Mouse (Mus musculus): Measurements from ENCODE around the gene Tnp1.

Gene Tnp1

DNA sequence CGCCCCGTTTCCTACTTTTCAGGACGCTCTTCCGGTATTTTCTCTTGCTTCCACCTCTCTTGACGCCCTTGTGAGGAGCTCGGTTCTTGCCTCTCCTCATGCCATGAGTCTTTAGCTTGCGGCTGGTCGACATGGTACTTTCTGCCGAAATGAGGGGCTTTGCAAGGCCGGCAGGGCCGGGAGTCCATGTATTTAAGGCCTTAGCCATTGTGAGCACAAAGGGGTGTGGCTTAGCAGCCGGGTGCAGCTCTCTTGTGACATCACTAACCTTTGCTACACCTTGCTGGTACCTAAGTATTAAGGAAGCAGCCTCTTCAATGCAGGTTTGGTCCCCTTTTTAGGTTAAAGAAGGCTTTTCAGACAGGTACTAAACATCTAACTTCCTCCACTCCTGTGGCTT lies at the start of gene Tnp1:
Tnp1 (minus strand) TSS at position 179 of the 400 bp plus-strand sequence.
- no peak for DNase-seq

GRCm38 (mm10) chr1:73064336-73064735 lies 48.6 kb upstream of the Tnp1 start:
- no peak for DNase-seq

- DNase-seq: peak; percentile 7
These were observed 46.0 kb upstream of the Tnp1 start for GRCm38 (mm10) chr1:73061491-73062233.

DNA sequence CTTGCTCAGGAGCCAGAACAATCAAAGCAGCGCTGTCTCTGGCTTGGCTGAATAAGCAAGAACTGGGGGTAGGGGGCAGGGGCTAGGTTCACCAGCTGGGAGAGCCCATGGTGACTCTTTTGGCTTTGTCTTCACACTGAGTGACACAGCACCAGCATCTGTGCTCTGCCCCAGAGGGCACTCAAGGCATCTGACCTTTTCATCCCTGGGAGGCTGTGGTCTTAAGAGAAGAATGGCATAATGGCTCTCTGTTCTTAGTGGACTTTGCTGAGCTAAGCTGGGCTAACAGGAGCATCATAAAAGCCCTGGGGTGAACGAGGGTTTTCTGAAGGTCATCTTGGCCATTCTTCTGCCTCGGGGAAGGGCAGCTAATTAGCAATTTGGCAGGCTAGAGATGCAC lies 44.6 kb upstream of the Tnp1 start:
- no peak for DNase-seq

GRCm38 (mm10) chr1:73056266-73057001 lies 40.7 kb upstream of the Tnp1 start:
- no peak for DNase-seq

DNA sequence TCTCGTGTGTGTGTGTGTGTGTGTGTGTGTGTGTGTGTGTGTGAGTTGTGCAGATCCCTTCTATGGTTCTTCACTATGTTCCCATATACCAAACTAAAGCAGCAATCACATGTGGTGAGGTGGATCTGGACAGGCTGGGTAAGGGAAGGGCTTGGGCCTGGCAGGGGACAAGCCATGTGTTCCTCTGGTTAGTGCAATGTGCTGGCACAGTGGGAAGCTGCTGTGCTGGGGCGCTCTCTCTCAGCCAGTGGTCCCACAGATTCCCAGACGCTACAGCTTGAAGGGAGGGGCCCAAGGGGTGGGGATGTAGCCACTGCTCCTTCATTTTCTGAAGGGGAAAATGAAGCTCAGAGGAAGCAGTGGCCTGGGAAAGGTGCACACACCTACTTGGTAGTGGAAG lies 40.1 kb upstream of the Tnp1 start:
- DNase-seq: no peak

DNA sequence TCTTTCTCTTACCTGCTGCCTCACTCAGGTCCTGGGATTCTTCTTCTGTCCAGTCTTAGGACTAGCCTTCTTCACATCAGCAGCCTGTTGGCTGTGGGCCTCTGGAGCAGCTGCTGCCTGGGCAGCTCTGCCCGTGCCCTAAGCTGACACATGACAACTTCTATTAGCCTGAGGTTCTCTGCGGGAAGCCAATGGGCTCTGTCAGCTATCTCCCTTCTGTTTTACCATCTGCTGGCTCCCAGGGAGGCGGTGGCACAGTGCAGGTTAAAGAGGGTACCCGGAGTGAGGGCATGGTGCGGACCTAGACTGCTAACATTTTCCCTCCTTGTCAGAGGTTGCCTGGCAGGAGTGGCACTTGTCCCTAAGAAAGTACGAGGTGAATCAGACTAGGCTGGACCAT lies 39.5 kb upstream of the Tnp1 start:
- no peak for DNase-seq

DNA sequence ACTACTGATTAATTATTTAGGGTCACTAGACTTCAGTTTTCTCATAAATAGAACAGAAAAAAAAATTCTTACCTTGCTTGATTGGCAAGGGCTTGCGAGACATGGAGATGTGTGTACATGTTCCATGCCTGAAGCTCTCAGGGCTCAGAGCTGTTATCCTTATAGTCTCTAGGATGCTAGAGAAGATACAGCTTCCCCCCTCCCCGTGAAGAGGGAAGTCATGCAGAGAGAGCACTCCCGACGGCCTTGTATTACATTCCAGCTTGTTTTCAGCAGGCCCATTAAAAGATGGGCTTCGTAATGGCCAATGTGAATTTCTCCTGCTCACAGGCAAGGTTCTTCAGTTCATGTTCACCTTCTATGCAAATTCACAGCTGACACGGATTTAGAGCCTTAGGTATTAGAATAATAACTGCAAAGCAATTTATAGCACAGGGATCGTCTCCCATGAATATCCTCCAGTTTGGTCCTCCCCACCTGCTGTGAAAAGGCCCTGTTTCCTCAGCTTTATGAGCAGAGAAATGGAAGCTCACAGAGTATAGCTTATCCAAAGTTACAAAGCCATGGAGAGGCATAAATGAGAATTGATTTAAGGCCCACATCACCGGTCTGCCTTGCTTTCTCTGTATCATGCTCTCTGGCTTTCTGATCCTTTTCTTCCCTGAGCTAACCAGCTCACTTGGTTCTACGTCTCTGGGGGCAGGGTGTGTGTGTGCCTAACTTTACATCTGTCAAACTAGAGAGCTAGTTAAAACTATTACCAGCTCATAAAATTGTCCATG lies 38.0 kb upstream of the Tnp1 start:
- DNase-seq: no peak

GRCm38 (mm10) chr1:73046896-73047672 lies 31.4 kb upstream of the Tnp1 start:
- DNase-seq: no peak

- DNase-seq: no peak
These were observed 30.4 kb upstream of the Tnp1 start for GRCm38 (mm10) chr1:73045948-73046685.

GRCm38 (mm10) chr1:73043671-73044070 lies 28.0 kb upstream of the Tnp1 start:
- no peak for DNase-seq

DNA sequence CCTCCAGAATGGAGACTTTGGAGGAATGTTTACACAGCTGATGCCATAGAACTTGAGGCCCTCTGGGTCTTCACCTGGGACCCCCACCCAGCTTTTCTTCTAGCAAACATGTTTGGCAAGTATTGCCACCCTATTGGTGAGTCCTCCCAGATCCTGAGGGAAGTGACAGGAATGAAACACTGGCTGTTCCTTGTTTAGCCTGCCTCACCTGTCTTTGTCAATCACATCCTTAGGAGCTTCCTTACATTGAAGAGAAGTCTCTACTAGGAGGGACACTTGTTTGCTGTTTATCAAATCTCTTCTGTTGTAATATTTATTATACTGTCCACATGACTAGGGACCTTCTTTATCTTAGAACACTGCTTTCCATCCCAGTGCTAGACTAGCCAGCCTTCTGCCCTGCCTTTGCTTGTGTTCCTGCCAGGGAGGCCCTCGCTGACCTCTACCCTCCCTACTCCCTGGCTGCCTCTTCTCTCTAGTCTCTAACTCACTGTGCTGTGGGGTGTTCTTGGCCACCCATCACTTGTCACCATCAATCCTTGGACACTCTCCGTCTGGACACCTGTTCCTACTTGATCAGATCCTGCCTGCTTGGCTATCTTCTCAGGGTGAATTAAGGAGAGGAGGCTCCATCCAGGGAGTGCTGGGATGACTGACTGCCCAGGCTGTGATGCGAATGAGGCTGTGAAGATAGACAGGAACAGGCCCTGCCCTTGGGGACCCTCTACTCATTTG lies 25.1 kb upstream of the Tnp1 start:
- DNase-seq: no peak

- DNase-seq: no peak
These were observed 22.8 kb upstream of the Tnp1 start for GRCm38 (mm10) chr1:73038532-73038931.

- no peak for DNase-seq
These were observed 20.8 kb upstream of the Tnp1 start for GRCm38 (mm10) chr1:73036536-73036935.

DNA sequence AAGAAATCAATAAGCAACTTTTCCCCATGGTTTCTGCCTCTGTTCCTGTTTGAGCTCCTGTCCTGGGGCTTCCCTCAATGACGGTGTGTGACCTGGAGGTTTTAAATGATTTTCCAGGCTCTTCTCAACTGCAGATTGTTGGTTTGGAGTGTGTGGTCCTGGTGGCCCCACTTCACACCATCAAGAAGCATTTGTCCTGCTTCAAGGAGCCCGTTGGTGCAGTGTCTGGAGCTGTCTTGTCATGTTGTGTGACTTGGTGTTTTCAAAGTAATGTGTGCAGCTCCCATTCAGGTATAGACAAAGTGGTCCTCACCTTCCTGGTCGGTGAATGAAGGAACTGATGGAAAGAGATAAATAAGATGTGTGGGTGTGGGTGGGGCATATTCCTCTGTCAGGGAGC lies 20.0 kb upstream of the Tnp1 start:
- no peak for DNase-seq

DNA sequence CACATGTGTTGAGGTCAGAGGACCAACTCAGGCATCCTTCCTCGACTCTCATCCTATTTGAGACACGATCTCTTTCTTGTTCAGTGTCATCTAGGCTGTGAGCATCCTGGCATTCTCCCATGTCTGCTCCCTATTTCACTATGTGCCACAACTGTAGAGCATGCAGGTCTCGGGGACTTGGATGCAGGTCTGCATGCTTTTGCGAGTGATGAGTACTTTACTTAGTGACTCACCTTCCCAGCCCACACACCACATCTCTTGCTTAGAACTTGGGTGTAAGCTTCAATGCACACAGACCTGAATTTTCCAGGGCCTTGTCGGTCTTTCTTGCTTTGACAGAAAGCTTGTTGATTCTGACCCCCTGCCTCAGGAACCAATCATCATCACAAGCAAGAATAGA lies 16.8 kb upstream of the Tnp1 start:
- no peak for DNase-seq

GRCm38 (mm10) chr1:73028741-73029140 lies 13.0 kb upstream of the Tnp1 start:
- no peak for DNase-seq

DNA sequence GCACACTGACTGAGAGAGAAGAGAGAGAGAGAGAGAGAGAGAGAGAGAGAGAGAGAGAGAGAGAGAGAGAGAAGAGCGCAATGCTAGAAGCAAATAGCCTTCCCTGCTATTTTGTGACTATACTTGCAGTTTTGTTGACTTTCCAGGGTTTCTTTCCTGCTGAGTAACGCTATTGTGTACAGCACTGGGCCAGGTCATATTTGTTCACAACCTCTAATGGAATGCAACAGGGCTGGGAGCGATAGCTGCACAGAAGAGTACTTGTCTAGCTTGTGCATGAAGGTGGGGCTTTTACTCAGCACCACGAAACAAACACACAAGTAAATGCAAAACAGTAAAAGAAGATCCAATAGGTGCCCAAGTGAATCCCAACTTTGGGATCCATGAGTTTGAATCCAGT lies 11.7 kb upstream of the Tnp1 start:
- DNase-seq: no peak

DNA sequence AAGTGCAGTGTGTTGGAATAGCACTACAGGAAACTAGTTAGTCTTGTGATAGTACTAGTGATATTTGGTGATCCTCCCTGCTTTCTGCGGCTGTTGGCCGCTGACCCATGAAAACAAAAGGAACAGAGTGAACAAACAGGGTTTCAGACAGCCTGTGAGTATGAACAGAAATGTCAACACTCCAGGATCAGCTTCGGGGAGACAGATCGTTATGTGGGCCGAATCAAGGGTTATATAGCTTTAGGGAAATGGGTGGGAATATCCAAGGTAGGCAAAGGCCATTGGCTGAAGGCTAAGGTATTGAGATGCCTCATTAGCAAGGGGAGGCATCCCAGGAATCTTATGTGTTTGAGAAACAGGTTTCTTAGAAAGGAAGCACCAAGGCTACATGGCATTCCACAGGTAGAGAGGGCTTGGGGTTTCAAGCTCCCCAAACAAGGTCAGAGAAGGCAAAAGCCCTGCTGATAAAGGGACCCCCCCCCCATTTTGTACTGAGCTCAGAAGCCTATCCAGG lies 11.1 kb upstream of the Tnp1 start:
- no peak for DNase-seq

DNA sequence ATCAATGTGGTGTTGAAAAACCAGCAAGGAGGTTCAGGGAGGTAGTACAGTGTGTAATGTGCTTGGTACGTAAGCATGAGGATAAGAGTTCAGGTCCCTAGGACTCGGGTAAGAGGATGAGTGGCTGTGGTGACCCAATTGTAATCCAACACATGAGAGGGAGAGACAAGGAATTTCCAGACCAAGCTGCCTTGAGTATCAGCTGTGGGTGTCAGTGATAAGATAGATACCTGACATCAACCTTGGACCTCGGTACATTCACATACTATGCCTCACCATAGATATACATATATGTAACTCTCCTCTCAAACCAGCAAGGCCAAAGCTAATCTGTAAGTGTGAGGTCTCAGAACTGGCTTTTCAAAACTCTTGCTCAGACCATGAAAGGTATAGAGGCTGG lies 10.4 kb upstream of the Tnp1 start:
- no peak for DNase-seq

GRCm38 (mm10) chr1:73006847-73007246 lies 8.9 kb downstream of the Tnp1 start:
- DNase-seq: no peak

Data from kidney, postnatal 14 days (tissue).